Mouse (Mus musculus) heart, embryonic 14.5 days (tissue): ENCODE measurements around the gene Ephb2. TPM values are rescaled to one million over a fixed set of nuclear protein-coding genes. Genes with fewer than 3 reads are reported as not detected.
A peak's percentile ranks its signal among the peaks of the same experiment; 100 is the strongest.

Source experiments
- ATAC-seq: fragments of 200-750 bp; cut with Nextera tagmentation; 2 replicates; pipeline ENCODE4 v1.8.0; 2017; ENCODE audit warnings: low read depth, moderate TSS enrichment; ENCODE audit not compliant: insufficient number of reproducible peaks, insufficient read depth, low FRiP score
- H3K27ac ChIP-seq, 2 experiments: fragments of 200-500 bp in 1 of 2; fragments of 300-500 bp in 1 of 2; sonication (generic) in 1 of 2; replicated peaks in 1 of 2; 2 replicates each; pipeline ENCODE4 v1.5.1; 2012 to 2014; ENCODE audit warnings: low read depth in 2 of 2, low read length in 2 of 2, control low read depth in 1 of 2, mild to moderate bottlenecking in 1 of 2, mixed read lengths in 1 of 2; ENCODE audit not compliant: control insufficient read depth in 1 of 2, insufficient read depth in 1 of 2
- H3K27me3 ChIP-seq: fragments of 300-500 bp; sonication (generic); 2 replicates; pipeline ENCODE4 v1.6.1; 2014; ENCODE audit warnings: mild to moderate bottlenecking, low read length, control low read depth; ENCODE audit not compliant: control insufficient read depth, insufficient read depth
- H3K36me3 ChIP-seq: fragments of 300-500 bp; sonication (generic); 2 replicates; pipeline ENCODE4 v1.6.1; 2014; ENCODE audit warnings: mild to moderate bottlenecking, control low read depth, low read length, mixed read lengths; ENCODE audit not compliant: control insufficient read depth, insufficient read depth
- H3K4me1 ChIP-seq, 2 experiments: fragments of 200-500 bp in 1 of 2; fragments of 300-500 bp in 1 of 2; sonication (generic) in 1 of 2; 2 replicates each; pipeline ENCODE4 v1.6.1; 2012 to 2014; ENCODE audit warnings: low read length in 2 of 2, control low read depth in 1 of 2, mixed read lengths in 1 of 2; ENCODE audit not compliant: control insufficient read depth in 2 of 2, insufficient read depth in 2 of 2
- H3K4me2 ChIP-seq: fragments of 300-500 bp; sonication (generic); 2 replicates; pipeline ENCODE4 v1.6.1; 2014; ENCODE audit warnings: mild to moderate bottlenecking, low read length
- H3K4me3 ChIP-seq, 2 experiments: fragments of 200-500 bp in 1 of 2; fragments of 300-500 bp in 1 of 2; sonication (generic) in 1 of 2; 2 replicates each; pipeline ENCODE4 v1.5.1; 2012 to 2014; ENCODE audit warnings: low read length in 2 of 2, mild to moderate bottlenecking in 2 of 2, control low read depth in 1 of 2, low read depth in 1 of 2, moderate library complexity in 1 of 2; ENCODE audit not compliant: control insufficient read depth in 1 of 2, insufficient read depth in 1 of 2
- H3K9ac ChIP-seq: fragments of 300-500 bp; sonication (generic); 2 replicates; pipeline ENCODE4 v1.6.1; 2014; ENCODE audit warnings: mild to moderate bottlenecking, low read length
- H3K9me3 ChIP-seq: fragments of 300-500 bp; sonication (generic); 2 replicates; pipeline ENCODE4 v1.6.1; 2016; ENCODE audit warnings: low read length, control low read depth; ENCODE audit not compliant: control insufficient read depth
- whole genome bisulfite sequencing: fragments of 180-500 bp; shearing (Covaris S2); extraction: QIAGEN DNeasy Blood & Tissue Kit; methylation state at CpG from one replicate; pipeline ENCODE4 v1.1.7; 2014; 5-methylcytosine and 5-hydroxymethylcytosine counted together
- polyA plus RNA-seq: library from polyadenylated mRNA; unstranded; fragments of >200 nt; fragmentation: Nextera tagmentation; extraction: Ambion mirVana; gene quantifications from 2 replicates; pipeline ENCODE4 v1.2.1, GENCODE M21; 2014

The Ephb2 gene
- polyA plus RNA-seq, 1 experiment from 2014 or later = 1.6 TPM

- Histone ChIP-seq H3K4me3 (no peak overlapping the region), H3K4me1 (peaks cover 18 to 29% of the 10 kb centered on the region in 2 experiments), H3K36me3 (no peaks in the 10 kb centered on the region), H3K4me2 (no peak overlapping the region), H3K9me3 (no peaks in the 10 kb centered on the region), H3K27ac (no peak overlapping the region), H3K27me3 (no peaks in the 10 kb centered on the region; the same call in 1 of the 2 replicates), H3K9ac (no peak overlapping the region)
- 38% methylated on average over 14 of the region's 14 CpGs for WGBS
- ATAC-seq = no peak
Observed at GRCm38 (mm10) chr4:136800366-136800765, 35.4 kb downstream of the Ephb2 start.

- no peak overlapping the region for H3K4me3 ChIP-seq
- no peak overlapping the region for H3K9ac ChIP-seq
- peaks cover 13 to 24% of the 10 kb centered on the region in 2 experiments for H3K4me1 ChIP-seq
- no peaks in the 10 kb centered on the region for H3K36me3 ChIP-seq
- no peaks in the 10 kb centered on the region for H3K9me3 ChIP-seq
- no peak overlapping the region for H3K27ac ChIP-seq
- ATAC-seq = no peak
- no peaks in the 10 kb centered on the region; the same call in 1 of the 2 replicates for H3K27me3 ChIP-seq
- no peak overlapping the region for H3K4me2 ChIP-seq
- WGBS = 42% methylated on average over 23 of the region's 23 CpGs
Observed at GRCm38 (mm10) chr4:136797677-136798569, 37.9 kb downstream of the Ephb2 start.

- no peak overlapping the region for H3K9ac ChIP-seq
- no peak for ATAC-seq
- H3K27ac ChIP-seq = no peak overlapping the region
- H3K4me1 ChIP-seq = peaks cover 15% of the 10 kb centered on the region in 2 experiments; a peak in 3 of 4 replicates
- 78% methylated on average over 11 of the region's 11 CpGs for WGBS
- H3K4me3 ChIP-seq = no peak overlapping the region
- no peaks in the 10 kb centered on the region for H3K36me3 ChIP-seq
- H3K4me2 ChIP-seq = no peak overlapping the region
- no peaks in the 10 kb centered on the region; the same call in 1 of the 2 replicates for H3K27me3 ChIP-seq
- no peaks in the 10 kb centered on the region for H3K9me3 ChIP-seq
Observed at GRCm38 (mm10) chr4:136793320-136793719, 42.5 kb downstream of the Ephb2 start.

- Histone ChIP-seq H3K27ac (no peak overlapping the region), H3K9ac (no peak overlapping the region), H3K4me3 (no peak overlapping the region), H3K4me1 (peaks cover 7 to 9% of the 10 kb centered on the region in 2 experiments; a peak in 3 of 4 replicates), H3K4me2 (no peak overlapping the region), H3K9me3 (no peaks in the 10 kb centered on the region), H3K27me3 (peaks cover 8% of the 10 kb centered on the region; the same call in 1 of the 2 replicates), H3K36me3 (no peaks in the 10 kb centered on the region)
- 59% methylated on average over 6 of the region's 6 CpGs for WGBS
- ATAC-seq = peak; percentile 48; the same call in 1 of the 2 replicates
Observed at GRCm38 (mm10) chr4:136789821-136790220, 46.0 kb downstream of the Ephb2 start.

- 57% methylated on average over 4 of the region's 4 CpGs for WGBS
- Histone ChIP-seq H3K9ac (no peak overlapping the region), H3K27ac (no peak overlapping the region), H3K27me3 (peaks cover 8% of the 10 kb centered on the region; the same call in 1 of the 2 replicates), H3K36me3 (no peaks in the 10 kb centered on the region), H3K4me2 (no peak overlapping the region), H3K4me1 (peaks cover 7 to 10% of the 10 kb centered on the region in 2 experiments; a peak in 3 of 4 replicates), H3K4me3 (no peak overlapping the region), H3K9me3 (no peaks in the 10 kb centered on the region)
- ATAC-seq = no peak
Observed at GRCm38 (mm10) chr4:136787357-136787756, 48.4 kb downstream of the Ephb2 start.

- H3K4me3 ChIP-seq = no peak overlapping the region
- no peaks in the 10 kb centered on the region for H3K36me3 ChIP-seq
- no peak overlapping the region for H3K27ac ChIP-seq
- no peaks in the 10 kb centered on the region for H3K9me3 ChIP-seq
- H3K9ac ChIP-seq = no peak overlapping the region
- H3K4me2 ChIP-seq = no peak overlapping the region
- H3K27me3 ChIP-seq = peaks cover 8% of the 10 kb centered on the region; the same call in 1 of the 2 replicates
- H3K4me1 ChIP-seq = peaks cover 12 to 15% of the 10 kb centered on the region in 2 experiments
- 53% methylated on average over 26 of the region's 26 CpGs for WGBS
- no peak for ATAC-seq
Observed at GRCm38 (mm10) chr4:136786453-136787276, 49.1 kb downstream of the Ephb2 start.

- Histone ChIP-seq H3K4me2 (no peak overlapping the region), H3K9me3 (no peaks in the 10 kb centered on the region), H3K4me1 (peaks cover 14 to 19% of the 10 kb centered on the region in 2 experiments; a peak in 3 of 4 replicates), H3K27me3 (peaks cover 8% of the 10 kb centered on the region; the same call in 1 of the 2 replicates), H3K4me3 (no peak overlapping the region), H3K36me3 (no peaks in the 10 kb centered on the region), H3K27ac (no peak overlapping the region), H3K9ac (no peak overlapping the region)
- no peak for ATAC-seq
- 47% methylated on average over 22 of the region's 22 CpGs for WGBS
Observed at GRCm38 (mm10) chr4:136783552-136784150, 52.1 kb downstream of the Ephb2 start.
